Mouse (Mus musculus): Measurements from ENCODE around the gene Map3k9. TPM values are rescaled to one million over a fixed set of nuclear protein-coding genes. Genes with fewer than 3 reads are reported as not detected.

Map3k9 gene
- polyA plus RNA-seq, 1 experiment from 2014 or later: 1.9 TPM

DNA sequence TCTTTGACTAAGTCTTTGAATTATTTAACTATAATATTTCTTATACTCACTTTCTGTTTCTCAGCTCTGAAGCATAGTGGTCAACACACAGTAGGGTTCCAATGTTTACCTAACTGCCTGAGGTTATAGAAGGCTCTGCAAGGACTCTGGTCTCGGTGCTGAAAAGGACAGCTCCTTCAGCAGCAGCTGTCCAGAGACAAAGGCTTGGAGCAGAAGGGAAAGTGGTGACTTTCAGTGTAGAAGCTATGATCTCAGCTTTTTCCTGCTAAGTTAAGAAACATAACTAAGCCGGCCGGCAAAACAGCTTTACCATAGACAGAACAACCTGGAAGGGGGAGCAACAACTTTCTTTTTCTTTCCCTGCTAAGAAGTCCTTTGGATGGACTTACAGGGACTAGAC, 4.8 kb downstream of the Map3k9 start:
- H3K4me3 ChIP-seq (ENCODE audit: low read length): no peak overlapping the region
- H3K4me1 ChIP-seq (ENCODE audit: control insufficient read depth, insufficient read depth, low read length): 0 out of 2 replicates have a peak, but pooled peaks cover 4% of the 10 kb centered on the region
- peaks cover 15% of the 10 kb centered on the region for H3K27me3 ChIP-seq (ENCODE audit: control insufficient read depth, insufficient read depth, low read length)
- H3K27ac ChIP-seq (ENCODE audit: low read depth, low read length): no peak overlapping the region
- H3K4me2 ChIP-seq (replicated peaks; ENCODE audit: low read depth, low read length): no peak overlapping the region
- H3K9me3 ChIP-seq (ENCODE audit: control insufficient read depth, low read length): no peaks in the 10 kb centered on the region
- no peaks in the 10 kb centered on the region for H3K36me3 ChIP-seq (ENCODE audit: control insufficient read depth, insufficient read depth, low read length)
- H3K9ac ChIP-seq (ENCODE audit: low read depth, low read length): no peak overlapping the region
- WGBS: 37% methylated on average over 3 of the region's 3 CpGs
- ATAC-seq (ENCODE audit: low FRiP score, low TSS enrichment): no peak

DNA sequence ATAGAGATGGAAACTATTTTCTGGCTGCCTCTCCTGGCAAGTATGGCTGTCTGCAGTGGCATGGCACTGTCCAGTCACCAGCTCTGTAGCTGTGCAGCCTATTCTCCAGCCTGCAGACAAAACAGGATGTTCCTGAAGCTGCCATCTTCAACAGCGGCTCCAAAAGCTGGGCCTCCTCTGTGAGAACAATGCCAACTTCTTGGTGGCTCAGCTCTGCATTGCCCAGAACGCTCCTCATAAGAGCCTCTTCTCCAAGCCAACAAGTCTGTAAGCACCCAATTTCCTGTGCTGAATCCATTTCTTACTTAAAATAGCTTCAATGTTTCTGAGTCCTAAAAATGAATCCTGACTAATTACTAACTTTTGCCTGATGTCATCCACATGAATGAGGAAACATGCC, 5.3 kb downstream of the Map3k9 start:
- Histone ChIP-seq H3K27ac (ENCODE audit: low read depth, low read length) (no peak overlapping the region), H3K4me2 (replicated peaks; ENCODE audit: low read depth, low read length) (no peak overlapping the region), H3K9me3 (ENCODE audit: control insufficient read depth, low read length) (no peaks in the 10 kb centered on the region), H3K27me3 (ENCODE audit: control insufficient read depth, insufficient read depth, low read length) (peaks cover 12% of the 10 kb centered on the region), H3K4me3 (ENCODE audit: low read length) (no peak overlapping the region), H3K36me3 (ENCODE audit: control insufficient read depth, insufficient read depth, low read length) (no peaks in the 10 kb centered on the region), H3K4me1 (ENCODE audit: control insufficient read depth, insufficient read depth, low read length) (0 out of 2 replicates have a peak, but pooled peaks cover 4% of the 10 kb centered on the region), H3K9ac (ENCODE audit: low read depth, low read length) (no peak overlapping the region)
- ATAC-seq (ENCODE audit: low FRiP score, low TSS enrichment): no peak
- WGBS: 91% methylated on average over 2 of the region's 2 CpGs

DNA sequence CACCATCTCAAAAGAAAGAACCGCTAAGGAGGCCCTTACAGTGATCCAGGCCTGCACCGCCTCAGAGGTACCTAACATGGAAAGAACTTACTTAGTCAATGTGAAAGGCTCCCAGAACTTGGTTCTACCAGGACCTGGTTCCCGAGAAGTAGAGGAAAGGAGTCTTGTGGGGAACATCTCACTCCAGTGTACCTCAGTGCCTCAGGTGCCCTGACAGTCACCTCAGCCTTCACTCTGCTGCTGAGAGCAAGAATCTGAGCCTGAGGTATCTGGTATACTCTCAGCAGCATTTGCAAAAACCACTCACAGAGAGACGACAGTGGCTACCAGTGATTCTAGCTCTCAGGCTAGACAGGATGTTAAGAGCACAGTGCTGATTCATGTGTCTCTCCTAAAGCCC, 6.8 kb downstream of the Map3k9 start:
- no peak for ATAC-seq (ENCODE audit: low FRiP score, low TSS enrichment)
- no peak overlapping the region for H3K4me3 ChIP-seq (ENCODE audit: low read length)
- H3K4me1 ChIP-seq (ENCODE audit: control insufficient read depth, insufficient read depth, low read length): no peaks in the 10 kb centered on the region
- H3K4me2 ChIP-seq (replicated peaks; ENCODE audit: low read depth, low read length): no peak overlapping the region
- no peaks in the 10 kb centered on the region for H3K36me3 ChIP-seq (ENCODE audit: control insufficient read depth, insufficient read depth, low read length)
- no peak overlapping the region for H3K27ac ChIP-seq (ENCODE audit: low read depth, low read length)
- no peak overlapping the region for H3K9ac ChIP-seq (ENCODE audit: low read depth, low read length)
- no peaks in the 10 kb centered on the region for H3K9me3 ChIP-seq (ENCODE audit: control insufficient read depth, low read length)
- 88% methylated on average over 4 of the region's 4 CpGs for WGBS
- no peaks in the 10 kb centered on the region for H3K27me3 ChIP-seq (ENCODE audit: control insufficient read depth, insufficient read depth, low read length)

DNA sequence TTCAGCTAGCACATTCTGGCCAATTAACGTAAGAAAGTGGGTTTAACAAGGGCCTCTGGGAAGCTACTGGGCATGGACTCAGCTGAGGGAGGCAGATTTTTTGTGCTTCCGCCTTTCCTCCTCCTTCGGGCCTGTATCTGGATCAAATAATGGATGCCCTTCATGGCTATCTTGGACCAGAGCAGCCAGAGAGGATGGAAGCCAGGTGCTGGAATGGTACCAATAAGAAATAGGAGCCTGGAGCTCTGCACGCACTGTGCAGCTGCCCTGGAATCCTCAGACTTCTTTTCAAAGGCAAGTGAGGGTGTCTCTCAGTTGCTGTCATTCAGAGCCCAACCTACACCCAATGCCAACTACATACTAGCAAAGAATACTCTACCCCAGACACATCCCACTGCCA, 11.5 kb downstream of the Map3k9 start:
- no peaks in the 10 kb centered on the region for H3K4me1 ChIP-seq (ENCODE audit: control insufficient read depth, insufficient read depth, low read length)
- no peak overlapping the region for H3K9ac ChIP-seq (ENCODE audit: low read depth, low read length)
- WGBS: 88% methylated on average over 4 of the region's 4 CpGs
- no peak for ATAC-seq (ENCODE audit: low FRiP score, low TSS enrichment)
- no peaks in the 10 kb centered on the region for H3K36me3 ChIP-seq (ENCODE audit: control insufficient read depth, insufficient read depth, low read length)
- H3K27me3 ChIP-seq (ENCODE audit: control insufficient read depth, insufficient read depth, low read length): no peaks in the 10 kb centered on the region
- no peak overlapping the region for H3K27ac ChIP-seq (ENCODE audit: low read depth, low read length)
- H3K4me3 ChIP-seq (ENCODE audit: low read length): no peak overlapping the region
- H3K4me2 ChIP-seq (replicated peaks; ENCODE audit: low read depth, low read length): no peak overlapping the region
- H3K9me3 ChIP-seq (ENCODE audit: control insufficient read depth, low read length): no peaks in the 10 kb centered on the region

DNA sequence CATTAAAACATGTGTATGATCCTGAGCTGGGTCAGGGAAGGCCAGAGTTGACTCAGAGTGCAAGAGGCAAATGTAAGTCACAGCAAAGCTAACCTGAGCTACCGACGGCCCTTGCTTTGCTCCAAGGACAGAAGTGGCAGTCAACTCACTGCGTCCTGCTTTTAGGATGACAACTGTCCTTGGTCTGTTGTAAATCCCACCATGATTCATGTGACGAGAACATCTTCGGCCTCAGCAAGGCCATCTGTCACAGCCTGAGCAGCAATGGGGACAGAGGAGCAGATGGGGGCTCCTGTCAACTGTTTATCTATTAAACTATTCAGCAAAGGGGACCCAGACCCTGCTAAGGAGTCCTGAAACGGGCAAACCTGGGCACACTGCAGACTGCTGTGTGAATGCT, 15.6 kb downstream of the Map3k9 start:
- no peak overlapping the region for H3K9ac ChIP-seq (ENCODE audit: low read depth, low read length)
- no peaks in the 10 kb centered on the region for H3K9me3 ChIP-seq (ENCODE audit: control insufficient read depth, low read length)
- 90% methylated on average over 6 of the region's 6 CpGs for WGBS
- ATAC-seq (ENCODE audit: low FRiP score, low TSS enrichment): no peak
- H3K27me3 ChIP-seq (ENCODE audit: control insufficient read depth, insufficient read depth, low read length): no peaks in the 10 kb centered on the region
- H3K4me2 ChIP-seq (replicated peaks; ENCODE audit: low read depth, low read length): no peak overlapping the region
- no peak overlapping the region for H3K27ac ChIP-seq (ENCODE audit: low read depth, low read length)
- no peaks in the 10 kb centered on the region for H3K4me1 ChIP-seq (ENCODE audit: control insufficient read depth, insufficient read depth, low read length)
- H3K4me3 ChIP-seq (ENCODE audit: low read length): no peak overlapping the region
- H3K36me3 ChIP-seq (ENCODE audit: control insufficient read depth, insufficient read depth, low read length): no peaks in the 10 kb centered on the region

DNA sequence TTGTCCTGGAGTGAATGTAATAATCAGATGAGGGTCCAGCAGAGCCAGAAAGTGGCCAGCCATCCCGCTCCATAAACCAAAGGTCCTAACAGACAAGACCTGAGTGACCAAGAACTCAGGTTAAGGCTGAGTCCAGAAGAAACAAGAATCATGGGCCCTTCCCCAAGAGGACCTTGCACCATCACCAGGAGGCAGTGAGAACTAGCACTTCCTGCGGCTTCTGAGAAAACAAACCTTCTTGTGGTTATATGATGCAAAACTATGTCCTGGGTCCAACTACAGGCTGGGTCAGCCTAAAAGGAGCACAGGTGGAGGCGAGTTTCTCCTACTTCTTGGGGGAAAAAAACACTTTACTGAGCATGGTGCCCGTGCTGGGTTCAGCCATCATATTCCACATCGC, 16.6 kb downstream of the Map3k9 start:
- WGBS: 96% methylated on average over 5 of the region's 5 CpGs
- Histone ChIP-seq H3K36me3 (ENCODE audit: control insufficient read depth, insufficient read depth, low read length) (no peaks in the 10 kb centered on the region), H3K27me3 (ENCODE audit: control insufficient read depth, insufficient read depth, low read length) (no peaks in the 10 kb centered on the region), H3K9ac (ENCODE audit: low read depth, low read length) (no peak overlapping the region), H3K4me1 (ENCODE audit: control insufficient read depth, insufficient read depth, low read length) (no peaks in the 10 kb centered on the region), H3K4me3 (ENCODE audit: low read length) (no peak overlapping the region), H3K9me3 (ENCODE audit: control insufficient read depth, low read length) (no peaks in the 10 kb centered on the region), H3K27ac (ENCODE audit: low read depth, low read length) (no peak overlapping the region), H3K4me2 (replicated peaks; ENCODE audit: low read depth, low read length) (no peak overlapping the region)
- ATAC-seq (ENCODE audit: low FRiP score, low TSS enrichment): no peak

DNA sequence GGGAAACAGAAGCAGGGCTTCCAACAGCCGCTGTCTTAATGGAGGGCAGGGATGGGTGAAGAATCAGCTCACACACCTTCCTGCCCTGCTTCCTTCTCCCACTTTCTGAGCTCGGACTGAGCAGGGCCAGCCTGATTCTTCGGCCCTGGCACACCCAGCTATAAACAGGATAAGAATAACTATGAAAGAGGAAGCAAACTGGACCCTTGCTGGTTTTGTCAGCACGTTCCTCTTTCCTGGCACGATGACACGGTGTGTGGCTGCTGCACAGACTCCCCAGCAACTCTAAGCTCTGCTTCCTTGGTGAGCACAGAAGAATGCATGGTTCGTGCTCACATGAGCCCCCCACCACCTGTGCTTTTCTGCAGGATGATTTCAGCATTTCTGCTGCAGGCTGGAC, 26.3 kb downstream of the Map3k9 start:
- no peak overlapping the region for H3K9ac ChIP-seq (ENCODE audit: low read depth, low read length)
- H3K9me3 ChIP-seq (ENCODE audit: control insufficient read depth, low read length): no peaks in the 10 kb centered on the region
- ATAC-seq (ENCODE audit: low FRiP score, low TSS enrichment): no peak
- H3K4me2 ChIP-seq (replicated peaks; ENCODE audit: low read depth, low read length): no peak overlapping the region
- no peaks in the 10 kb centered on the region for H3K4me1 ChIP-seq (ENCODE audit: control insufficient read depth, insufficient read depth, low read length)
- H3K4me3 ChIP-seq (ENCODE audit: low read length): no peak overlapping the region
- no peaks in the 10 kb centered on the region for H3K27me3 ChIP-seq (ENCODE audit: control insufficient read depth, insufficient read depth, low read length)
- no peak overlapping the region for H3K27ac ChIP-seq (ENCODE audit: low read depth, low read length)
- H3K36me3 ChIP-seq (ENCODE audit: control insufficient read depth, insufficient read depth, low read length): no peaks in the 10 kb centered on the region
- 78% methylated on average over 7 of the region's 7 CpGs for WGBS

DNA sequence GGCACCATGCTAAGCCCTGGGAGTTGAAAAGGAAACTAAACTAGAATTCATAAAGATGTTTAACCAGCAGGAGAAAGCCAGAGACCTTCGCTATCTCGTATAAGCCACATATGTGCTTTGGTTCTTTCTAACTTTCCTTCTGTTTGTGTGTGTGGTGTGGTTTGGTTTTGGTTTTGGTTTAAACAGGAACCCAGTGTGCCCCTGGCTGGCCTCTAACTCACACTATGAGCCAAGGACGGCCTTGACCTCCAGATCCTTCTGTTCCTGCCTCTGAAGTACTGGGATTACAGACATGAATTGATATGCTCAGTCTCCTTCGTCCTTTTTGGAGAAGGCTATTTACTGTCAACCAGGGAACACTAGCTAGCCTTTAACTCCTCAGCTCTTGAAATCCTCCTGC, 29.9 kb downstream of the Map3k9 start:
- Histone ChIP-seq H3K27ac (ENCODE audit: low read depth, low read length) (no peak overlapping the region), H3K4me3 (ENCODE audit: low read length) (no peak overlapping the region), H3K4me1 (ENCODE audit: control insufficient read depth, insufficient read depth, low read length) (no peaks in the 10 kb centered on the region), H3K9ac (ENCODE audit: low read depth, low read length) (no peak overlapping the region), H3K4me2 (replicated peaks; ENCODE audit: low read depth, low read length) (no peak overlapping the region), H3K36me3 (ENCODE audit: control insufficient read depth, insufficient read depth, low read length) (no peaks in the 10 kb centered on the region), H3K27me3 (ENCODE audit: control insufficient read depth, insufficient read depth, low read length) (no peaks in the 10 kb centered on the region), H3K9me3 (ENCODE audit: control insufficient read depth, low read length) (no peaks in the 10 kb centered on the region)
- 85% methylated on average over 4 of the region's 4 CpGs for WGBS
- no peak for ATAC-seq (ENCODE audit: low FRiP score, low TSS enrichment)

DNA sequence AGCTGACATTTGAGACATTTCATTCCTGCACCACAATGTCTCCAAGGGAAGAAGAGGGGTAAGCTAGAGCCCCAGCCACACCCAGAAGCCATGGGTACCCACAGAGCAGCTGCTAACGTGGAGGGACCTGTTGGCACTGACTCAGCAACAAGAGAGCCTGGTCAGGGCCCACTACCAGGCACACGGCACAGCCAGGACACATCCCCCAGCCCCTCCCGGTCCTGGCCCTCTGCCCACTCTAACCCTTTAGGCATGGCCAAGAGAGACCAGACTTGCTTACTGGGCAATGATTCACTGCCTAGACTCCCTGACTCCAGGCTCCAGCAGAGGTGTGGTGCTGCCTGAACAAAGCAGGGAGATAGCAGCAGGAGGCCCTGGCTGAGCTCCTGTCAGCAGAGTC, 32.1 kb downstream of the Map3k9 start:
- ATAC-seq (ENCODE audit: low FRiP score, low TSS enrichment): no peak
- H3K4me3 ChIP-seq (ENCODE audit: low read length): no peak overlapping the region
- 65% methylated on average over 3 of the region's 3 CpGs for WGBS
- H3K4me2 ChIP-seq (replicated peaks; ENCODE audit: low read depth, low read length): no peak overlapping the region
- no peaks in the 10 kb centered on the region for H3K27me3 ChIP-seq (ENCODE audit: control insufficient read depth, insufficient read depth, low read length)
- H3K9ac ChIP-seq (ENCODE audit: low read depth, low read length): no peak overlapping the region
- H3K36me3 ChIP-seq (ENCODE audit: control insufficient read depth, insufficient read depth, low read length): no peaks in the 10 kb centered on the region
- H3K27ac ChIP-seq (ENCODE audit: low read depth, low read length): no peak overlapping the region
- H3K9me3 ChIP-seq (ENCODE audit: control insufficient read depth, low read length): no peaks in the 10 kb centered on the region
- no peaks in the 10 kb centered on the region for H3K4me1 ChIP-seq (ENCODE audit: control insufficient read depth, insufficient read depth, low read length)

Measured in kidney, embryonic 14.5 days (tissue).